Mouse (Mus musculus): ENCODE results near the gene Cmya5. TPM values are rescaled to one million over a fixed set of nuclear protein-coding genes. Genes with fewer than 3 reads are reported as not detected.

The Cmya5 gene
- polyA plus RNA-seq, 1 experiment from 2014 or later = 0.01 TPM

DNA sequence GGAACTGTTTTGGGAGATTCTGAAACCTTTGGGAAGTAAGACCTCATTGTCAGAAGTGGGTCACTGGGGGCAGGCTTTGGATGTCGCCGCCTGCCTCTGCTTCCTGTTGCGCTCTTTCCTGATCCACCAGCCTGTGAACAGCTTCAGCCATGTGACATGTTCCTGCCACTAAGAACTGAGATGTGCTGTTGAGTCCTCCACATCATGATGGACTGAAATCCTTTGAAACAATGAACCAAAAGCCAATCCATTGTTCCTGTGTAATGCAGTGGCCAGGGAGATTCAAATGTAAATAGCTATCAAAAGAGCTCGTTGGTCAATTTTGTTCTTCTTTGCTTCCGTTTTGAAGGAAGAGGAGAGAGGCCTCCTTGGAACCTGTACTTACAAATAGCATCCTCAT lies 151.7 kb downstream of the Cmya5 start:
- WGBS = 76% methylated on average over 5 of the region's 5 CpGs
- H3K27ac ChIP-seq = no peak overlapping the region

More for the DNA sequence above, 151.7 kb downstream of the Cmya5 start:
- no peak for DNase-seq (ENCODE audit: low spot score)
- Histone ChIP-seq H3K27me3 (ENCODE audit: insufficient read depth, poor library complexity, severe bottlenecking) (no peaks in the 10 kb centered on the region), H3K4me3 (no peak overlapping the region), H3K9me3 (no peaks in the 10 kb centered on the region), H3K36me3 (no peaks in the 10 kb centered on the region), H3K4me1 (replicated peaks) (0 out of 2 replicates have a peak, but pooled peaks cover 2% of the 10 kb centered on the region)

Other genes with a start within 250 kb of the Cmya5 start
- 55.5 and 60.5 TPM in 2 replicates for gene Tent2, start 47.7 kb upstream of the Cmya5 start, polyA plus RNA-seq (2016; fragmentation: Nextera tagmentation; extraction: Ambion mirVana)
- 8.3 and 8.4 TPM in 2 replicates for gene Homer1, start 154.9 kb upstream of the Cmya5 start, polyA plus RNA-seq (2016; fragmentation: Nextera tagmentation; extraction: Ambion mirVana)

All from hindbrain, embryonic 10.5 days (tissue).